Mouse (Mus musculus) embryo, embryonic 10.5 days (tissue): ENCODE results near the gene Ntf3.

Source experiments
- DNase-seq: peaks from one replicate; pipeline ENCODE4 v3.0.0-alpha.2; 2015; ENCODE audit warnings: low spot score

Gene Ntf3

GRCm38 (mm10) chr6:126159279-126160066 is 7.2 kb downstream of the Ntf3 start:
- no peak for DNase-seq

- DNase-seq = no peak
Measured at GRCm38 (mm10) chr6:126155928-126156327, 10.8 kb downstream of the Ntf3 start.

- peak; percentile 74 for DNase-seq
Measured at GRCm38 (mm10) chr6:126154372-126154982, 12.2 kb downstream of the Ntf3 start.

- DNase-seq = no peak
Measured at GRCm38 (mm10) chr6:126153154-126153553, 13.6 kb downstream of the Ntf3 start.

- no peak for DNase-seq
Measured at GRCm38 (mm10) chr6:126143659-126144058, 23.1 kb downstream of the Ntf3 start.

- DNase-seq = peak; percentile 57
Measured at GRCm38 (mm10) chr6:126142741-126143140, 24.0 kb downstream of the Ntf3 start.

- no peak for DNase-seq
Measured at GRCm38 (mm10) chr6:126142021-126142554, 24.6 kb downstream of the Ntf3 start.

GRCm38 (mm10) chr6:126141472-126141871 is 25.2 kb downstream of the Ntf3 start:
- DNase-seq = no peak

GRCm38 (mm10) chr6:126140961-126141360 is 25.7 kb downstream of the Ntf3 start:
- DNase-seq = no peak

GRCm38 (mm10) chr6:126140416-126140815 is 26.3 kb downstream of the Ntf3 start:
- no peak for DNase-seq

- peak; percentile 65 for DNase-seq
Measured at GRCm38 (mm10) chr6:126134155-126134906, 32.4 kb downstream of the Ntf3 start.

GRCm38 (mm10) chr6:126128238-126128637 is 38.5 kb downstream of the Ntf3 start:
- peak; percentile 39 for DNase-seq

- DNase-seq = no peak
Measured at GRCm38 (mm10) chr6:126118247-126118646, 48.5 kb downstream of the Ntf3 start.

- no peak for DNase-seq
Measured at GRCm38 (mm10) chr6:126117191-126117590, 49.5 kb downstream of the Ntf3 start.

GRCm38 (mm10) chr6:126114934-126115633 is 51.6 kb downstream of the Ntf3 start:
- peak; percentile 80 for DNase-seq

GRCm38 (mm10) chr6:126110892-126111835 is 55.5 kb downstream of the Ntf3 start:
- DNase-seq = no peak

GRCm38 (mm10) chr6:126109184-126109583 is 57.5 kb downstream of the Ntf3 start:
- DNase-seq = no peak

- no peak for DNase-seq
Measured at GRCm38 (mm10) chr6:126108771-126109170, 57.9 kb downstream of the Ntf3 start.

- no peak for DNase-seq
Measured at GRCm38 (mm10) chr6:126107398-126107797, 59.3 kb downstream of the Ntf3 start.

GRCm38 (mm10) chr6:126106798-126107173 is 59.9 kb downstream of the Ntf3 start:
- DNase-seq = no peak
